Mouse (Mus musculus) layer of hippocampus, postnatal 36 days (tissue): ENCODE measurements around the gene Mmd. TPM values are rescaled to one million over a fixed set of nuclear protein-coding genes. Genes with fewer than 3 reads are reported as not detected.

ENCODE experiments used
- DNase-seq, 2 experiments: peaks; one replicate each; pipeline ENCODE4 v3.0.0; 2022
- total RNA-seq, 2 experiments: library from RNA; stranded (reverse); gene quantifications; 2 replicates each; pipeline ENCODE4 v1.2.3; 2021

Gene Mmd
- total RNA-seq, 2 experiments from 2014 or later: 370 to 409 TPM

DNA sequence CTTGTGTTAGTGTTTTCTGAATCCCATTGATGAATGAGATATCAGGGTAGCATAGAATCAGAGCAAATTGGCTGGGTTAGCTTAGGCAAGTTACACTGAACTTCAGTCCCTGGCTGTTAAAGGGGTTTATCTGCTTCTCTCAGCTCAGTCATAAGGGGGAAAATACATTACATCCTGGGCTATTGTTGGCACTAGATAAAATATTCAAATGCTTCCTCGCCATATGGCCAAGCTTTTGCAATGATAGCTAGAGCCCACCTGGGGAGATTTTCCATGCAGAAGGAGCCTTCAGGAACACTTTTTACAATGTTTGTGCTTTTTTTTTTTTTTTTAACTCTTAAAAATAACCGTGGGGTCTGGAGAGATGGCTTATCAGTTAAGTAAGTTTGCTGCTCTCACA lies 34.8 kb downstream of the Mmd start:
- DNase-seq: no peak

DNA sequence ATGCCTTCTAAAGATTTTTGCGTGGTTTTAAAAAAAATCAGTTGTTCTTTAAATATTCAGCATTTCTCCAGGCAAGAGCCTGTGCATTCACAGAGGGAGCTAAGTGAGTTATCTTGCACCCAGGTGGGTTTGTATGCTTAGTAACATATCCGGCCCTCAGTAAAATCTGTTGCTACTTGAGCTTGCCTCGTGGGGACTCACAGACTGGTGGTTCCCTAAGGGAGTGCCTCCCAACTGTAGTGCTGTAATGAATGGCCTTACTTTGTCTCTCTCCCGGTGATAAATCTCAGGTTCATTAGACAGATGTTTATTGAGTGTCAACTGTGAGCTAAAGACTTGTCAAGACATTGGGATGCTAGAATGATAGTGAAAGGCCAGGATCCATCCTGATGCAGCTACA lies 35.4 kb downstream of the Mmd start:
- no peak for DNase-seq

DNA sequence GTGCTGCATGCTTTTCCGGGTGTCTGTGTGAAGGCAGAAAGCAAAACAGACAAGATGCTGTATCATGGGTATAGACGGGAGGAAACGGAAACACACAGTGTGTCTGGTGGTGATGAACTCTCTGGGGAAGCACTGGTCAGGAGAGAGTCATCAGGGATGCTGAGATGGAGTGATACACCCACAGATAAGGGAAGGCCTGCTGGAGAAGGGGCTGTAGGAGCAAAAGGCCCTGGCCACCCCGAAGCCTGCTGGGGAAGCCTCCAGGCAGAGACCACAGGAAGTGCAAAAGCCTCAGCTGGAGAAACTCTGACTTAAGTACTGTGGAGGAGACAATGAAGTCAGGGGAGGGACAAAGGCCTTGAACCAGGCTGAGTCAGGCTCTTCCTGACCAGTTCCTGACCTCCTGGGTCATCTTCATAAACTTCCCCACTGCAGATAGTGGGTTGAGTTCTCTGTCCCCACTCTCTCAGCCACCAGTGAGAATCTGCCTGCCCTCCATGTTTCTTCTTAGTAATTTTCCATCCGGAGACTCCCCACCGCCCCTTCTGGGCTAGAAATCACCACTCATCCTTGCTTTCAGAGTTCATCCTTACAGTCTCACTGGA lies 37.4 kb downstream of the Mmd start:
- DNase-seq: no peak

DNA sequence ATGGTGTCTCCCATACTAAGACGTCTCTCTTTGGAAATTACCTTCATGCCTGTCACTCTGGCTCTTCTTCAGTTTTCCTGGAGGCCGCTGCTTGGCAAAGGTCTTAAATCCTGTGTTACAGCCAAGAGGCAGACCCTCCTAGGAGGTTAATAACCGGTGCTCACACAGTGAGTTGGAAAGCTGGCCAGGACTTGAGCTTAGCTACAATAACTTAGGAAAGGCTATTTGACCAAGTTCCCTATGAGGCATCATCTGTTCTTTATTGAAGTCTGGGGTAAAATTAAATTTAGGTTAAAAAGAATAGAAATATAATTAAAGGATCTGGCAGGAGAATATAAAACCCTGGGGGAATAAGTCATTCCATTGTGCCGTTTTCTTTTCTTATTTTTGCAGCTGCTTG lies 41.9 kb downstream of the Mmd start:
- no peak for DNase-seq

DNA sequence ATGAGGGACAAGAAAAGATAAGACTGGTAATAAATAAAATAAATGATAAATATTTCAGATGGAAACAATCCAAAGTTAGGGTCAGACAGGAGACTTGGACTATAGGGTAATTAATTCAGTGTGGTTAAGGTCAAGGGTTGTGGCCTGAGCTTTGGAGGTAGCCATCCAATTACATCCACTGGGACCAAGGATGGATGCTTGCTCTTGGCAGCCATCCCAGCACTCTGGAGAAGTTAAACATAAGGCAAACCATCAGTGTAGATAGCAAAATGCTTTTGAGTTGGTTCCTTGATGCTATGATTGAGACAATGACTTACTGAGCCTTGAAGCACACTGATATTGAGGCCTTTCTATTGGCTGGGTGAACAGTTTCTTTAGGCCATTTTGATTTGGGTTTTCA lies 43.5 kb downstream of the Mmd start:
- DNase-seq: no peak

DNA sequence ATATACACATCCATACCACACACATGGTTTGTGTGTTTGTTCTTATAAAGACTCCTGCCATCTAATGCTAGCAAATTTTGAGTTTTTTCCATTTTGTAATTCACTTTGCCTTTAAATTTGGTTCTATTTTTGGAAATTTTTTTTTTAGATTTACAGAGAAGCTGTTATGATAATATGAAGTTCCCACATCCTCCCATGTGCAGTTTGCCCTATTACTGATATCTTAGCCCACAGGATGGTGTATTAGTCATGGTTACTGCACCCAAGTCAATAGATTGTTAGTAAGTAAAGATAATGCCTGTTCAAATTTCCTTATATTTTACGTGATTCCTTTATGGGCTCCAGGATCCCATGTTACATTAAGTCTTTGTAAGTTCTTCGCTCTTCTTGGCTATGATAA lies 45.4 kb downstream of the Mmd start:
- DNase-seq: no peak

DNA sequence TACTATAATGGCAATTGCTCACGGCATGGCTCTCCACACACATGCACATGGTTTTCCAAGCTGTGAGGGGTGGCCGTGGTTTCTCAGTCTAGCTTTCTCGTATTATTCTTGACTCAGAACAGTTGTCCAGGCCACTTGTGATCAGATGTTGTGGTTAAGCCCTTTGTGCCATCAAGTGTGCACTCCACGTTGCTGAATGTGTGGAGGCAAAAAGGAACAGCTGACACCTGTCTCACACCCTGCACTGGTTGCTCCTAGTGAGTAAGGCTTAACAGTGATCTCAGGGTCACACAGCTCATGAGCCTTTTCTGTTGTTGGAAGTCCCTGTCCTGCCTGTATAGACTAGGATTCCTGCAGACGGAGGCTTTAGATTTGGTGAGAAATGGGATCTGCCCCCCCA lies 56.8 kb downstream of the Mmd start:
- DNase-seq: no peak

DNA sequence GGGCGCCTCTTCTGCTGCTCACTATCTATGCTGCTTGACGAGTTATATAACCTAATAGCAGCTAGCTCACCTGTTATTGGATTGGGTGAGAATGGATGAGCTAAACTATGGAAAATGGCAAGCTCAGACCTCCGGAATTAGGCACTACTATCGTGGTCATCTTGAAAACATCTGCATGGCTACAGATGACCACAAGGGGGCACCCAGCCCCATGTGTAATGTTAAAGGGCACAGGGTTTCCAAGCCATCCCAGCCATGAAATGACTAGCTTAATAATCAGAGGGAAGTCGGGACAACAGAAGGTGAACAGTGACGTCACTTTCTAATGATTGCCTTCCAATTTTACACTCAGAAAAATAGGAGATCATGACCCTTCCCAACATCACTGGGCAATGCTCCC lies 57.7 kb downstream of the Mmd start:
- peak in 1 of 2 experiments; percentile 15 for DNase-seq

DNA sequence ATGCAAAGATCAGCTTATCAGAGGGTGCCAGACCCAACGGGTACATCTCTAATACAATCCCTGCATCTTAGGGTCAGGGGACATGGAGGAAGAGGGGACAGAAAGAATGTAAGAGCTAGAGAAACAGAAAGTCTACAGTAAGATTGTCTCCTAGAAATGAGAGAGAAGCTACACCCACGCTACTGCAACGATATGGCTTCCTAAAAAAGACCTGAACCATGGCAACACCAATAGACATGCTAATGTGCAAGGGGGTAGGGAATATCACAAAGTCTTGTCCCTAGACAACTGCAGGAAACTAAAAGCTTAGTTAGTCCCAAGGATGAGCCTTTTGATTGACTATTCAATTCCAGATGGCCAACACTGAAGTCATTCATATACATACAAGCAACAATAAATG lies 65.3 kb downstream of the Mmd start:
- DNase-seq: no peak

DNA sequence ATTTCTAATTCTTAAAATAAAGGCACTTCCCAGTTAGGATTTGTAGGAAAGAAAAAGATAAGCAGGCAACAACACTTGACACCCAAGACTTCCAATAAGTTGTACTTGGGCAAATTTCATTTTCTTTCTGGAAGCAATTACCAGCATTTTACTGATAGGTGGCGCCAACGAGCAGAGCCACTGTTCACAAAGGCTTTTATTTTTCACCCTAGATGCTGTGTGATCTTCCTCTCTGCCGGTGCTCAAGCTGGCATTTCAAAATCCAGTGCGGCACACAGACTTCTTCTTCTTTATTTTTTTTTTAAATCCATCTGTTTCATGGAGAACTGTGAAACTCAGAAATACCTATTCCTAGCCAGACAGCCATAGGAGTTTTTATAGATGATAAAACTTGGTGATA lies 68.2 kb downstream of the Mmd start:
- DNase-seq: peak; percentile 37 to 50

DNA sequence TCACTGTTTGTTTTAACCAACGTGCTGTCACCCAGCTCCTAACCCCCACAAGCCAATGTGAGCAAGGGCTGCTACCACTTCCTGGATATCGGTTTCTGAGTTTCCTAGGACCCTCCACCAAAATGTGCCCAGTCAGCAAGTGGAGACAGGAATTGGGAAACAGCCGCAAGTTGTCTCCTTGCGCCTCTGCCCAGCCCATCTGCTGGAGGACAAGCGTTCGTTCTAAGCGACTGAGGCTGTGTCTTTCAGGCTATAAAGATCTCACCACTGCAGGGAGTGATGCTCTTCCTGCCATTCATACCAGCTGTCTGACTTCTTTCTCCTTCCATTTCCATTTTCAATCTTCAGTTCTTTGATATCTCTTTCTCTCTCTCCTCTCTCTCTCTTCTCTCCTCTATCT lies 71.7 kb downstream of the Mmd start:
- DNase-seq: no peak

DNA sequence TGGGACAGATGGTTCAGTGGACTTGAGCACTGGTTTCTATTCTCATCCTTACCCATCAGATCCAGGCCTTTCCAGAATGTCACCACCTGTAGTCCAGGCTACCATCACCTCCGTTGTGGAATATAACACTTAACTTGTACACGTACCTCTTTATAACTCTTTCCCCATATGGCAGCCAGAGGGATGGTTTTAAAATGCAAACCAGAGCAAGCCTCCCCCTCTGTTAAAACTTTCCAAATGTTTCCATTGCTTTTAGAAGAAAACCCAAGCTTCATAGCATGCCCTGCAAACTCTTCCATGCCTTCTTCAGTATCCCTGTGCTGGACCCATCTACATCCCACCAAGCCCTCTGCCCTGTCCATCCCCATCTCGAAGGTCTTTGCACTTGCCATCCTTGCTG lies 75.3 kb downstream of the Mmd start:
- DNase-seq: no peak

DNA sequence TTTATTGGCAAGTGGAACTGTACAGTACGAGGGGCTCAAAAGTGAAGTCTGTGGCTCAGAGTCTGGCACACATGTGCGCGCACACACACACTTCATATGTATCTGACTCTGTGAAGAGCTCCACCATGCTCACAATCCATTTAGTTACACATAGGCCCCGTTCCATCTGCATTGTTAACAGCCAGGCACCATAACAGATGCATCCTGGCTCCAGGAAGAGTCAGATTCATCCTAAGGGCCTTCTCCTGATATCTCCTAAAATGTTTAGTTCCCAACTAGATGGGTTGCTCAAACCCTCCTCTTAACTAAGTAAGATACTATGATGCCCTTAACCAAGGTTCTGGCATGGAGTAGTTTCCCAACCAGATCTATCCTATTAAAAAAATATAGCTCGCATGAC lies 76.9 kb downstream of the Mmd start:
- DNase-seq: no peak

DNA sequence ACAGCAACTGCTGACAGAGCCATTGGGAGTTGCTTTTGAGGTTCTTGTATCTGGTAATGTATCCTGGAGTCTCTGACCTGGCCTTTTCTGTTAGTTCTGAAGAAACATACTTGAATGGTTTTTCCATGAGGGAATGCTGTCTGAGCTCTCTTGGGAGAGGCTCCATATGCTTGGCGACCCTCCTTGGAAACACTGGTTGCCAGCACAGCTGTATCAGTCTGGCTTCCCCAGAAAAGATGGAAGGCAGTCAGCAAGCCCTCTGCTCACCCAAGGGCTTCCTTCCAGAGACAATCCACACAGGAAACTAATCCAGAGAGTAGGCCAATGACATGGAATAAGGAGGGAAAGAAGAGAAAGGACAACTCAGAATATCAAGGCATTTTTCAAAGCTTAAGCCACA lies 77.6 kb downstream of the Mmd start:
- no peak for DNase-seq

Other genes starting within 250 kb of the Mmd start
- under 1 TPM; 0.68 to 0.77 TPM for gene Pctp, start 246.6 kb upstream of the Mmd start, total RNA-seq
- 10 to 100 TPM; 15.3 to 18.5 TPM for gene Tmem100, start 219.1 kb upstream of the Mmd start, total RNA-seq
- 1 to 10 TPM; 7.1 to 7.8 TPM for gene Gm45716, start 61.8 kb upstream of the Mmd start, total RNA-seq
- 10 to 100 TPM; 81.2 to 96.8 TPM for gene Hlf, start 141.4 kb downstream of the Mmd start, total RNA-seq